Mouse (Mus musculus): ENCODE results near the gene Oxct2b. TPM values are rescaled to one million over a fixed set of nuclear protein-coding genes. Genes with fewer than 3 reads are reported as not detected.

Oxct2b gene
- total RNA-seq (2012; rRNA removed) (not detected in 2 replicates), total RNA-seq (2014; rRNA removed) (not detected in 2 replicates), polyA plus RNA-seq (2012; ENCODE audit: insufficient read length, low read depth) (not detected in 2 replicates)

- H3K4me3 ChIP-seq (replicated peaks in 1 of 3; ENCODE audit: low read depth in 2 of 3, low read length in 2 of 3, poor library complexity in 1 of 3) = no peak within 1 kb of the TSS
- no peak within 1 kb of the TSS for H3K27ac ChIP-seq (ENCODE audit: insufficient read depth, low read depth)
- dilution Hi-C loops (cut with MboI; ENCODE audit: extremely low pct_ligation_motif_present, extremely low pct_unique_long_range_greater_than_20kb, low sequenced_read_pairs) (no loop called here), in situ Hi-C loops (cut with MboI; ENCODE audit: low pct_ligation_motif_present, low pct_unique_long_range_greater_than_20kb, low sequenced_read_pairs) (no loop called here)
- no peak for DNase-seq (ENCODE audit: extremely low read depth)
- TF ChIP-seq BHLHE40 (IDR thresholded peaks at IDR 0.05; ENCODE audit: low read depth, low read length) = no peak
- no peak for TF ChIP-seq MYC (IDR thresholded peaks at IDR 0.05; ENCODE audit: low read depth, low read length)
- no peak for TF ChIP-seq USF2 (conservative IDR thresholded peaks at IDR 0.05; ENCODE audit: low read depth, low read length)
- no peak for TF ChIP-seq ETS1 (conservative IDR thresholded peaks at IDR 0.05; ENCODE audit: low read depth, low read length)
- TF ChIP-seq ZMIZ1 (IDR thresholded peaks at IDR 0.05; ENCODE audit: low read depth, low read length) = no peak
- TF ChIP-seq TCF12 (IDR thresholded peaks at IDR 0.05; ENCODE audit: low read depth, low read length) = no peak
- no peak for TF ChIP-seq ELF1 (IDR thresholded peaks at IDR 0.05; ENCODE audit: low read depth, low read length)
- TF ChIP-seq CHD1 (IDR thresholded peaks at IDR 0.05; ENCODE audit: low read depth, low read length) = no peak
- no peak for TF ChIP-seq HCFC1 (IDR thresholded peaks at IDR 0.05; ENCODE audit: low read depth, low read length)
- no peak for TF ChIP-seq MAX (IDR thresholded peaks at IDR 0.05; ENCODE audit: low read length)
- TF ChIP-seq CTCF (conservative IDR thresholded peaks at IDR 0.05 in 1 of 2, IDR thresholded peaks at IDR 0.05 in 1 of 2; ENCODE audit: low read depth in 2 of 2, low read length in 2 of 2) = no peak
- H3K79me2 ChIP-seq (replicated peaks; ENCODE audit: control insufficient read depth, extremely low read depth, insufficient read depth, poor library complexity, severe bottlenecking) = no peaks in the 10 kb centered on the region
- H3K36me3 ChIP-seq (replicated peaks in 1 of 2; ENCODE audit: control insufficient read depth in 1 of 2, insufficient read depth in 1 of 2, low read length in 1 of 2) = peaks cover 0 to 2% of the 10 kb centered on the region in 2 experiments
- peaks cover 2% of the 10 kb centered on the region for H3K27me3 ChIP-seq (replicated peaks)
- no peaks in the 10 kb centered on the region for H3K9me3 ChIP-seq (replicated peaks; ENCODE audit: low read length)
- no peak within 1 kb of the TSS for H3K4me2 ChIP-seq (ENCODE audit: insufficient read depth, low read depth, poor library complexity, severe bottlenecking)
- H3K9ac ChIP-seq (ENCODE audit: insufficient read depth, low read depth) = no peak within 1 kb of the TSS
- H3K4me1 ChIP-seq (ENCODE audit: control insufficient read depth in 1 of 2, insufficient read depth in 2 of 2) = no peaks in the 10 kb centered on the region
These were observed at the start of gene Oxct2b for GRCm38 (mm10) chr4:123116011-123116410. Oxct2b (plus strand) TSS chr4:123116266.

GRCm38 (mm10) chr4:123068646-123069045 is 47.4 kb upstream of the Oxct2b start:
- TF ChIP-seq ELF1 (IDR thresholded peaks at IDR 0.05; ENCODE audit: low read depth, low read length) (no peak), MEF2A (IDR thresholded peaks at IDR 0.05; ENCODE audit: borderline replicate concordance, low read depth, low read length) (no peak), JUN (IDR thresholded peaks at IDR 0.05; ENCODE audit: insufficient read depth, low read depth, low read length) (no peak), TBP (conservative IDR thresholded peaks at IDR 0.05; ENCODE audit: low read depth, low read length) (no peak), ZNF384 (IDR thresholded peaks at IDR 0.05; ENCODE audit: low read depth, low read length) (no peak)
- Histone ChIP-seq H3K9ac (ENCODE audit: insufficient read depth, low read depth) (no peak overlapping the region), H3K4me1 (ENCODE audit: control insufficient read depth in 1 of 2, insufficient read depth in 2 of 2) (peaks cover 0 to 3% of the 10 kb centered on the region in 2 experiments; a peak in 1 of 4 replicates), H3K27me3 (replicated peaks) (peaks cover 24% of the 10 kb centered on the region), H3K79me2 (replicated peaks; ENCODE audit: control insufficient read depth, extremely low read depth, insufficient read depth, poor library complexity, severe bottlenecking) (no peaks in the 10 kb centered on the region), H3K4me3 (replicated peaks in 1 of 3; ENCODE audit: low read depth in 2 of 3, low read length in 2 of 3, poor library complexity in 1 of 3) (no peak overlapping the region), H3K4me2 (ENCODE audit: insufficient read depth, low read depth, poor library complexity, severe bottlenecking) (no peak overlapping the region), H3K36me3 (replicated peaks in 1 of 2; ENCODE audit: control insufficient read depth in 1 of 2, insufficient read depth in 1 of 2, low read length in 1 of 2) (no peaks in the 10 kb centered on the region), H3K9me3 (replicated peaks; ENCODE audit: low read length) (no peaks in the 10 kb centered on the region), H3K27ac (ENCODE audit: insufficient read depth, low read depth) (no peak overlapping the region)
- dilution Hi-C loops (cut with MboI; ENCODE audit: extremely low pct_ligation_motif_present, extremely low pct_unique_long_range_greater_than_20kb, low sequenced_read_pairs) (no loop called here), in situ Hi-C loops (cut with MboI; ENCODE audit: low pct_ligation_motif_present, low pct_unique_long_range_greater_than_20kb, low sequenced_read_pairs) (no loop called here)
- DNase-seq (ENCODE audit: extremely low read depth) = no peak

All from CH12.LX (cell line).